Mouse (Mus musculus): ENCODE measurements around the gene Lemd2. TPM values are rescaled to one million over a fixed set of nuclear protein-coding genes. Genes with fewer than 3 reads are reported as not detected.

Lemd2 gene
- total and polyA plus RNA-seq, 3 experiments: 46.8 to 59.7 TPM; not detected in 1

DNA sequence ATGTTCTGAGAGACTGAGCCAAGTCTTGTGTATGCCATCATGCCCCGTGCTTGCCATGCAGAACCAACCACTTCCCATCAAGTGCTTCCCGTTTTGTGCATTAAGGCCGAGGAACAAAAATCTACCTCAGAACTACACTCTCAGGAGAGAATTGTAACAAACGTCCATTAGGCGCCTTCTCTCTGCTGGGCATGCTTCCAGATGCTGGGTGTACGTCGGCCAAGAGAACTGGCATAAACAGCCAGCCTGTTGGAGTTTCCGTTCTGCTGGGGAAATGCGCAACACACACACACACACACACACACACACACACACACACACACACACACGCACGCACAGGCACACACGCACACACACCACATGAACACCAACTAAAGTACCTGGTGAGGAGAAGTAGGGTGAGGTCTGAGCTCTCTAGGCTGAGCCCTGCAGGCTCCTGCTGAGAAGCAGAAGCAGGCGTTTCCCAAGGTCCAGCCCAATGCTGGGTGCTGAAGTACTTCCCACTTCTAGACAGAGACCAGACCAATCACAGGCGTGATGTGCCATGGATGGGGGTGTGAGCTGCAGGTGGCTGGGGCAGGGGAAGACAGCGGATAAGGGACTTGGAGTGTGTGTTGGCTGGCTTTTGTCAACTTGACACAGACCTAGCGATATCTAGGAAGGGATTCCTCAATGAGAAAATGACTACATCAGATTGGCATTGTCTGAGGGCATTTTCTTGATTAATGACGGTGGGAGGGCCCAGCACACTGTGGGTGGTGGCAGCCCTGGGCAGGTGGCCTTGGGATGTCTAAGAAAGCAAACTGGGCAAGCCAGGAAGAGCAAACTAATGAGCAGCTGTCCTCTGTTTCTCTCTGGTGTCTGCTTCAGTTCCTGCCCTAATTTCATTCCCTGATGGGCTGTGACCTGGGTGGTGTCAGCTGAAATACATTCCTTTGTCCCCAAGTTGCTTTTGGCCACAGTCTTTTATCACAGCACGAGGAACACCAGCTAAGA, 38.2 kb upstream of the Lemd2 start:
- Histone ChIP-seq H3K9ac (ENCODE audit: control insufficient read depth, low read depth, low read length, poor library complexity, severe bottlenecking) (no peak overlapping the region), H3K4me1 (ENCODE audit: control insufficient read depth in 1 of 2, insufficient read depth in 2 of 2, low read length in 2 of 2) (no peaks in the 10 kb centered on the region), H3K36me3 (ENCODE audit: control insufficient read depth in 1 of 2, insufficient read depth in 2 of 2, low read length in 2 of 2) (no peaks in the 10 kb centered on the region), H3K9me3 (replicated peaks; ENCODE audit: insufficient read depth, low read length) (no peaks in the 10 kb centered on the region), H3K27me3 (ENCODE audit: control insufficient read depth in 1 of 2, insufficient read depth in 2 of 2, low read length in 2 of 2) (no peaks in the 10 kb centered on the region), H3K4me3 (ENCODE audit: control insufficient read depth in 1 of 2, insufficient read depth in 1 of 2, low read depth in 2 of 2, low read length in 2 of 2) (0 out of 4 replicates have a peak overlapping the region, but pooled peaks of 1 of the 2 experiments have one; percentile 9), H3K27ac (ENCODE audit: control insufficient read depth, low read depth, low read length) (no peak overlapping the region), H3K79me2 (ENCODE audit: control insufficient read depth, insufficient read depth, low read length, poor library complexity) (no peaks in the 10 kb centered on the region)
- TF ChIP-seq MYB (IDR thresholded peaks at IDR 0.05; ENCODE audit: low read depth, low read length): no peak
- TF ChIP-seq E2F4 (IDR thresholded peaks at IDR 0.05; ENCODE audit: borderline replicate concordance, low read depth, low read length): no peak
- TF ChIP-seq GATA1 (IDR thresholded peaks at IDR 0.05; ENCODE audit: low read depth, low read length): no peak
- no peak for TF ChIP-seq TCF12 (IDR thresholded peaks at IDR 0.05; ENCODE audit: low read depth, low read length)
- TF ChIP-seq MXI1 (IDR thresholded peaks at IDR 0.05; ENCODE audit: low read depth, low read length): no peak
- no peak for TF ChIP-seq JUND (IDR thresholded peaks at IDR 0.05; ENCODE audit: low read depth, low read length)
- TF ChIP-seq EP300 (IDR thresholded peaks at IDR 0.05; ENCODE audit: low read depth in 1 of 2, low read length in 2 of 2): no peak
- TF ChIP-seq ETS1 (IDR thresholded peaks at IDR 0.05; ENCODE audit: low read depth, low read length): no peak
- no peak for TF ChIP-seq BHLHE40 (IDR thresholded peaks at IDR 0.05; ENCODE audit: borderline replicate concordance, low read depth, low read length)
- no peak for TF ChIP-seq RAD21 (IDR thresholded peaks at IDR 0.05; ENCODE audit: low read depth, low read length)
- TF ChIP-seq MAZ (IDR thresholded peaks at IDR 0.05; ENCODE audit: low read depth, low read length): no peak
- no peak for TF ChIP-seq MAX (IDR thresholded peaks at IDR 0.05; ENCODE audit: low read length)
- TF ChIP-seq POLR2AphosphoS5 (IDR thresholded peaks at IDR 0.05; ENCODE audit: borderline replicate concordance, low read depth, low read length): no peak
- no peak for TF ChIP-seq UBTF (IDR thresholded peaks at IDR 0.05; ENCODE audit: borderline replicate concordance, insufficient read depth, low read depth, low read length)
- peak; percentile 73 for DNase-seq (ENCODE audit: low read depth, low spot score)

DNA sequence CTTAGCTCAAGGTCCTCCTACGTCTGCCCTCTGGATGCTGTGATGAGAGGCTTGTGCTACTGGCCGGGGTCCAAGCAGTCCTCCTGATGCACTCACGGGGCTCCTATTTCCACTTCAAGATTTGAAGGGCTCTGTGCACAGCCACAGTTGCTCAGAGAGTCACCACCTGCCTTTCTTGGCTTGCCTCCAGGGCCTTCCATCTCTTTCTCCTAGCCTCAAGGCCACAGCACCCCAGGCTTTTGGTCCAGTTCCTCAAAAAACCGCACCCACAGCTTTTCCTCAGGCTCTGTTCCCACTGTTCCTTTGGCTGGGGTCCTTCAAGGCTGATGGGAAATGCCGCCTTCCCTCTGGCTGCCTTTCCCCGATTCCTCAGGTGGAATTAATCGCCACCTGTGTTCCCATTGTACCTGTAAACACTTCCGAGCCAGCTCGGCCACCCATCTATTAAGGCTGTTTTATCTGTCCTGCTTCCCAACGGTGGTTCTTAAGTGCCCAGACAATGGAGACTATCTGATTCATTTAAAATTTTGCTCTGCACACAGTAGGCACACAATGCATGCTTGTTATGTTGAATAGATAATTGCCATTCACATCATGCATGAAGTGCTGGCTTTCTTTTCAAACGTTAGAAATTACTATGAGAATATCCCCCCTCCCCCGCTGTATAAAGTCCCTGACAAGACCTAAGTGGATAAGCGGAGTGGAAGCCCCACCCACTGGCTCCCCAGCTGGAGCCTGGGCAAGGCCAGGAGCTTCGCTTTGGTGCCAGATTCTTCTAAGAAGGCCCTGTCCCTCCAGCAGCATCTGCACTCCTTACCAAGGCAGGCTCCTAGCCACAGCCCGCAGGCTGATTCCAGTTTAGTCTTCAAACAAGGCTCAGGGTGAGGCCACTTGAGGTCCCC, 36.5 kb upstream of the Lemd2 start:
- Histone ChIP-seq H3K9me3 (replicated peaks; ENCODE audit: insufficient read depth, low read length) (no peaks in the 10 kb centered on the region), H3K36me3 (ENCODE audit: control insufficient read depth in 1 of 2, insufficient read depth in 2 of 2, low read length in 2 of 2) (no peaks in the 10 kb centered on the region), H3K4me1 (ENCODE audit: control insufficient read depth in 1 of 2, insufficient read depth in 2 of 2, low read length in 2 of 2) (no peaks in the 10 kb centered on the region), H3K79me2 (ENCODE audit: control insufficient read depth, insufficient read depth, low read length, poor library complexity) (no peaks in the 10 kb centered on the region), H3K27me3 (ENCODE audit: control insufficient read depth in 1 of 2, insufficient read depth in 2 of 2, low read length in 2 of 2) (no peaks in the 10 kb centered on the region), H3K9ac (ENCODE audit: control insufficient read depth, low read depth, low read length, poor library complexity, severe bottlenecking) (no peak overlapping the region), H3K27ac (ENCODE audit: control insufficient read depth, low read depth, low read length) (no peak overlapping the region), H3K4me3 (ENCODE audit: control insufficient read depth in 1 of 2, insufficient read depth in 1 of 2, low read depth in 2 of 2, low read length in 2 of 2) (no peak overlapping the region)
- no peak for TF ChIP-seq MYC (IDR thresholded peaks at IDR 0.05; ENCODE audit: low read depth, low read length)
- no peak for TF ChIP-seq EP300 (IDR thresholded peaks at IDR 0.05; ENCODE audit: low read depth in 1 of 2, low read length in 2 of 2)
- TF ChIP-seq MYB (IDR thresholded peaks at IDR 0.05; ENCODE audit: low read depth, low read length): no peak
- TF ChIP-seq GATA1 (IDR thresholded peaks at IDR 0.05; ENCODE audit: low read depth, low read length): no peak
- no peak for TF ChIP-seq GABPA (IDR thresholded peaks at IDR 0.05; ENCODE audit: low read depth, low read length)
- no peak for TF ChIP-seq TCF12 (IDR thresholded peaks at IDR 0.05; ENCODE audit: low read depth, low read length)
- no peak for TF ChIP-seq ZNF384 (IDR thresholded peaks at IDR 0.05; ENCODE audit: low read depth, low read length)
- no peak for TF ChIP-seq KAT2A (conservative IDR thresholded peaks at IDR 0.05; ENCODE audit: low read depth, low read length)
- no peak for TF ChIP-seq ZKSCAN1 (IDR thresholded peaks at IDR 0.05; ENCODE audit: low read depth, low read length)
- TF ChIP-seq MAFK (IDR thresholded peaks at IDR 0.05; ENCODE audit: borderline replicate concordance, low read depth, low read length): no peak
- TF ChIP-seq CHD2 (IDR thresholded peaks at IDR 0.05; ENCODE audit: low read length): no peak
- no peak for TF ChIP-seq BHLHE40 (IDR thresholded peaks at IDR 0.05; ENCODE audit: borderline replicate concordance, low read depth, low read length)
- TF ChIP-seq TAL1 (IDR thresholded peaks at IDR 0.05; ENCODE audit: low read length): no peak
- no peak for TF ChIP-seq UBTF (IDR thresholded peaks at IDR 0.05; ENCODE audit: borderline replicate concordance, insufficient read depth, low read depth, low read length)
- TF ChIP-seq MAX (IDR thresholded peaks at IDR 0.05; ENCODE audit: low read length): no peak
- no peak for TF ChIP-seq ZMIZ1 (IDR thresholded peaks at IDR 0.05; ENCODE audit: low read depth, low read length)
- no peak for DNase-seq (ENCODE audit: low read depth, low spot score)
